Mouse (Mus musculus) liver, adult (tissue): ENCODE measurements around the gene Ncf2.

Experiments used
- GATA4 ChIP-seq: IDR thresholded peaks from 2 replicates; pipeline ENCODE4 v1.6.1; 2014; ENCODE audit warnings: mild to moderate bottlenecking, low read length; ENCODE audit not compliant: insufficient replicate concordance

Ncf2 gene

GRCm38 (mm10) chr1:152841057-152841456 lies 41.1 kb downstream of the Ncf2 start:
- no peak for TF ChIP-seq GATA4

DNA sequence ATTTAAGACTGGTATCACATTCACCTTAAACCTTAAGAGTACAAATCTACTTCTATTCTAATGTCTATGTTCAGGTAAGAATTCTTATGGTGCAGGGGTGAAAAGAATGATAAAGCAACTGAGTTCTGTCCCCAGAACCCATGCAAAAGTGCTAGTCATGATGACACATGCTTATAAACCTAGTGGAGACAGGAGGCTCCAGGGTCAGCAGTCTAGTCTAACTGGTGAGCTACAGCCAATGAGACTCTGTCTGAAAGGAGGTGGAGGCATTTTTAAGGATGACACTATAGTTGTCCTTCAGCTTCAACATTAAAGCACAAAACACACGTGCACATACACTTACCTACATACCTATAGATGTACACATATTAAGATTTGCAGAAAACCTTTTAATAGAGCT lies 44.6 kb downstream of the Ncf2 start:
- no peak for TF ChIP-seq GATA4

GRCm38 (mm10) chr1:152845211-152845730 lies 45.3 kb downstream of the Ncf2 start:
- no peak for TF ChIP-seq GATA4

DNA sequence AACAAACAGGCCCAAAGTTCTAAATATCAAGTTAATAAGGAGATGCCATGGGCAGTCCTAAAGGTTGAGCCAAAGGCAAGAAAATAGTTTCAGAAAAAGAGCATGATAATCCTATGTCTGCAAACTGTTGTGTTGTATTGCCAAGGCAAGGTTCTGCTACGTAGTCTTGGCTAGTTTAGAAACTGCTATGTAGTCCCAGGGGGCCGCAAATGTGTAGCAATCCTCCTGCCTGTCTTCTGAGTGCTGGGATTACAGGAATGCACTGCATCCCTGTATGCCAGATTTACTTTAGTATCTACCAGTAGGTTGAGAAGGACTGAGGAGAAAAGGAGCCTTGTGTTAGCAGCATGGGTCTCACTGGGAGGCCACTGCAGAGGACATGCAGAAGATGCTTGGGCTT lies 46.9 kb downstream of the Ncf2 start:
- TF ChIP-seq GATA4, result no peak

DNA sequence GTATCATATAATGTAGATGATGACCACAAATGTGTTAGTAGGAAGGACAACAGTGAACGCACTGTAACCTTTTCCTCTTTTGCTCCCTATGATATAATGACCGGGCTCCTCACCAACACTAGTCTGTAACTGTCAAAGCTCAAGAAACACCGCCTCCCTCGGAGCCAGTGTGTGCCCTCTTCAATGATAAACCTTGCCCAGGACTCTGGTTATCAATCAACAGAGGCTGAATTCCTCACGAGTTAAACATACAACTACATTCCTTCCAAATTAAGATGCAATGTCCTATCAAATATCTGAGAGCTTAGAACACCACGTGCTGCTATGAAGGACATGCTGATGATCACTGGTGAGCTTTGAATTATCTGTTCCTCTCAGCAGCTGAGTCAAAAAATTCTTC lies 69.9 kb downstream of the Ncf2 start:
- no peak for TF ChIP-seq GATA4

DNA sequence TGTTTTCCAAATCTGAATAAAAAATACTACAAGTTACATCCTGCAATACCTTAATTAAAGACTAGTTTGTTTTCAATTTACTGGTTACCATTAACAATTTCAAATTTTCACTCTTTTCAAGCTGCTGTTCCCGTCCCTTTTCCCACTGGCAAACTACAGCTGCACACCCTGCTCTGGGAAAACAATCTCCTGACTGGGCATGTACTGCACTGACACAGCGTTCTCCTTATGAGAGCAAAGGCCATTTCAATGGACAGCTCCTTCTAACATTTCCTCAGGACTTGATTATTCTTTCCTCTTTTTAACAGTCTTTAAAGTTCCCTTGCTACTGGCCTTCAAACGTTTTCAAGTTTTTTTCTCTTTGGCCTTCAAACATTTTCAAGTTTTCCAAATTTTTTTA lies 71.0 kb downstream of the Ncf2 start:
- no peak for TF ChIP-seq GATA4
